Mouse (Mus musculus) retina, postnatal 1 day (tissue): ENCODE data around the gene Nyx.
A peak's percentile ranks its signal among the peaks of the same experiment; 100 is the strongest.
"Not testable (repeated sequence)": the region's sequence is repeated elsewhere in the genome, so short reads cannot be mapped to it uniquely, and the experiment has no call there.

Experiments used
- DNase-seq: peaks from one replicate; pipeline ENCODE4 v3.0.0-alpha.2; 2012

Nyx gene

GRCm38 (mm10) chrX:13465810-13466209 is at the start of gene Nyx:
Nyx (plus strand) TSS chrX:13466110.
- no peak for DNase-seq

DNA sequence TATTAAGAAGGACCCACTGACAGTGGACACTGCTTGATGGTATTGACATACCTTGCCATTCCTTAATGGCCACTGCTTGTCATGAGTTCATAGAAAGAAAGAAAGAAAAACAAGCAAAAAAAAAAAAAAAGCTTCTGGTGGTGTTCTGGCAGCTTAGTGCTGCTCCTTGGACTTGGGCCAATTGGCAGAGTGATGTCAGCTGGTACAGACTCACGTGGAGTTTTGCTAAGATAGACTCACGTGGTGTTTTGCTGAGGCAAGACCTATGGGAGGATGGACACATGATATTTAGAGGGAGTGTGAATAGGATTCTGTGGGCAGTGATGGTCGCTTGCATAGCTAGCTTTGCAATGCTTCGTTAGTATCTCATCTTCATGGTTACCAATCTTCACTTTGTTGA is 43.9 kb upstream of the Nyx start:
- DNase-seq: peak; percentile 2

DNA sequence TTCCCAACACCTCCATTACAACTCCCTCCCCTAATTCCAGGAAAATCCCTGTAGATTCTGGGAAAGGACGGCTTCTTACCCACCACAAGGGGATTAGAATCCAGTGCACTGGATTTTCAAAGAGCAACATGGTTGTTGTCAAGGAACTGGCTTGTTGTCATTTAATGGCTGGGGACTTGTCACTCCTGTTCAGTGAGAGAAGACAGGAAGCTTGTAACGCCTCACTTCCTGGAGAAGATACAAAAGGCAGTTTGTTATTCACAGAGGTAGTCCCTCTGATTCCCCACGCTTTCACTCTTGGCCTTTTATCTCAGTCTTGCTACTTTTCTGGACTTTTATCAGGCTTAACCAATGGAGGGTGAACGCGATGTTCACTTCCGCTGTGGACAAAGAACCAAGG is 34.5 kb upstream of the Nyx start:
- DNase-seq: no peak

- not testable (repeated sequence) for DNase-seq
Measured at GRCm38 (mm10) chrX:13436042-13436441, 29.9 kb upstream of the Nyx start.

- not testable (repeated sequence) for DNase-seq
Measured at GRCm38 (mm10) chrX:13456544-13456943, 9.4 kb upstream of the Nyx start.

DNA sequence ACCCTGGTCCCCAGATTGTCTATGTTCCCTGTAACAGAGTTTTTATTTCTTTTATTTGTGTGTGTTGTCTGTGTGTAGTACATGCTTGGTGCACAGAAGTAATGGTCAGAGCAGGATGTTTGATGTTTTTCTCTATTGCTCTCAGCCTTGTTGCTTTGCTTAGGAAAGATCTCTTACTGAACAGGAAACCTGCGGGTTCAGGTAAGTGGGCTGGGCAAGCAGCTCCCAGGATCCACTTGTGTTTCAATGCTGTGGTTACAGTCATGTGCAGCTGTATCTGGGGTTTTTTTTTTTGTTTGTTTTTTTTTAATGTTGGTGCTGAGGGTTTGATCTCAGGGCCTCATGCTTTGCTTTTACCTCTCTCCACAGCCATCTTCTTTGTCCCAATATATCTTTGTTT is 7.1 kb upstream of the Nyx start:
- DNase-seq: no peak

- DNase-seq: peak; percentile 89
Measured at GRCm38 (mm10) chrX:13461266-13462261, 4.3 kb upstream of the Nyx start.

DNA sequence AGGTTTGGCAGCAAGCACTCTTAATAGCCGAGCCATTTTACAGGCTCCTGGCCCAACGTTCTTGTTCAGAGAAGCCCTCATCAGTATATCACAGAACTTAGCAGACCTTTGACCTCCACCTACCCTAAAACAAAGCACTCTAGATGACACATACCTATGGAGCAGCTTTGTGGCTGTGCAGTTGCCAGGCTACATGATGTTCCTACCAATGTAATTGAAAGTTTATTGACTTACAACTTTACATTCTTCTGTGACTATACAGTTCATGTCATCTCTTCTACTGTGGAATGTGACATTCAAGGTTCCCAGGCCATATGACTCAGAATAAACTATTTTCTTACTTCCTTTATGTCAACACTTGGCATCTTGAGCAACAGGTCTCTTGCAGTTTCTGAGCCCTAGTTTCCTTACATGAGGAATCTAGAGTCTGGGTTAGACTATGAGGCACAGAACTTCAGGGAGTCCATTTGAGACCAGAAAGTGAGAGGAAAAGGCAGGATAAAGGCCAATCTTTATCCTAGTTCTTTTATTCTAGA is 2.9 kb upstream of the Nyx start:
- no peak for DNase-seq

GRCm38 (mm10) chrX:13466681-13467080 is 771 bp downstream of the Nyx start:
- no peak for DNase-seq

- no peak for DNase-seq
Measured at GRCm38 (mm10) chrX:13467121-13467571, 1.2 kb downstream of the Nyx start.

DNA sequence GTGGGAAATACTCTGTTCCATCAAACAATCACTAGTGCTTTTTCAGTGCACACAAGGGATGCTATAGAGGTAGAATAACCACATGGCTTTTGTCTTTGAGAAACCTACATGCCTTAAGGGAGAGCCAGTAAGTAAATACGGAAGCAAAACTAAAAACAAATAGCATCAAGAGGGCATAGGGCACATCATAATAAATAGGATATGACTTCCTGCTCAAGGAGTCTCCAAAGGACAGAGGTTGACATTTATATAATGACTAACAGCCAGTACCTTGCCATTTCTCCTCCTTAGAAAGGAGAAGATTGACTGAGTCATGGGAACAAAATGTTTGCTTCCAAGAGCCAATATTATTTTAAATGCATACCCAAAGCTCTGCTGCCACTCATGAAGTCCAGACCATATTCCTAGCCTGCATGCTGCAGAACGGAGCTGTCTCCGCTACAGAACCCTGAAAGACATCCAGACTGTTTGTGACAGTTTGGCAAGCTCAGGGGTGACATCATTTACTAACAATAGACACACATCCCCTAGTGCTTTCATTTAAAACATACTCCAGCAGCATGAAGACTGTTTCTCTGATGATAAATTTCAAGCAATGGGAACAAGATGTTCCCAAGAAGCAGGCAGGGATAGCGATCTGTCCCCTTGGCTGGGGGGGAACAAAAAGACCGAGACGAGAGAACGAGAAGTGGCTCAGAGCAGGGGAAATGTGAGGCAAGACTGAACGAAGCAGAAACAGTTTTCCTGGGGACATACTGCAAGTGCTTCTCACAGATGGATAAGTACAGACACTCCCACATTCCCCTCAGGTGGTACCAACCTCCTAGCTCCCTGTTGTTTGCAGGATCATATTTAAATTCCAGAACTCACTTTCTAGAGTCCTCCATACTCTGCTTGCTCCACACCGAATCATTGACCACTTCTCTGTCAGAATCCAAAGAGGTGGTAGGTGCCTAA is 3.5 kb downstream of the Nyx start:
- DNase-seq: no peak

DNA sequence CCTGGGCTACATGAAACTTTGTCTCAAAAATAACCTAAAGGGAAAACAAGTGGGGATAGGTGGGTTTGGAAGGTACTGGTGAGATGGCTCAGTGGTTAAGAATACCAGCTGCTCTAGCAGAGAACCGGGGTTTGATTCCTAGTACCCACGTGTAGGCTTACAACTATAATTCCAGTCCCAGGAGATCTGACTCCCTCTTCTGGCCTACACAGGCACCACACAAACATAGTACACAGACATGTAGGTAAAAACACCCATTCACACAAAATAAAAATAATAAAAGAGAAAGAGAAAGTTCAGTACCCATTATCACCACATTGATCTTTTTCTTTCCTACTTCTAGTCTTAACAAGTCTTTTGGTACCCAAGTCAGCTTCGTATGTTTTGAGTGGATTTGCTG is 6.0 kb downstream of the Nyx start:
- DNase-seq: no peak

GRCm38 (mm10) chrX:13472751-13473225 is 6.9 kb downstream of the Nyx start:
- no peak for DNase-seq

DNA sequence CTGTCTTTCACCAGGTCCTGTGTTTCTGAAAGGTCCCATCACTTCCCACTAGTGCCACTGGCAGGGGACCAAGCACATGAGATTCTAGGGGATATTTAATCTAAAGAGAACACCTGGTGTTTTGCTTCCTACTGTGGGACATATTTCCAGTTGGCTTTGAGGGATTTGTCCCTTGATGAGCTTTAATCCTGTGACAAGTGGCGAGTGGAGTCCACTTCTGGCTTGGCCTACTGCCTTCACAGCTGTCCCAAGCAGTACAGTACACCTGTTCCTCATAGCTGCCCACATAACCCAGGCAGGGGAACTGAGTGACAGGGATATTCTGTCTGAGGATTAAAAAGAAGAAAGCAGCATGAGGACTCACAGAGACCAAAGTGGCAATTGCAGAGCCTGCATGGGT is 9.5 kb downstream of the Nyx start:
- no peak for DNase-seq

DNA sequence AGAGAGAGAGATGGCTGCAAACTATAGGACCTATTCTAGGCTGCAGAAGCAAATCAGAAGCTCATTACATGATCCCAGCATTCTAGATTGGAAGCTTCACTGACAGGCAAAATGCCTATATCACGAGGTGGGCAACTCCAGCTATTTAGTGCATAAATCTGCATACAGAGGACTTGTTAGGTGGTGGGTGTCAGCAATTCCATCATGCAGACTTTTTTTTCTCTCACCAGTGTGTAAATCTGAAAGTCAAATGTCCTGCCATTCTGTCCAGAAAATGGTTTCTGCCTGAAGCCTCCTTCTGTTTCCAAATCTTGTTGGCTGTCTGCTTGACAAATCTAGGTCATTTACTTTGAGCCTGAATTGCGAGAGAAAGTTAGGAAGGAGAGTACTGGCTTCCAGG is 11.7 kb downstream of the Nyx start:
- DNase-seq: no peak

DNA sequence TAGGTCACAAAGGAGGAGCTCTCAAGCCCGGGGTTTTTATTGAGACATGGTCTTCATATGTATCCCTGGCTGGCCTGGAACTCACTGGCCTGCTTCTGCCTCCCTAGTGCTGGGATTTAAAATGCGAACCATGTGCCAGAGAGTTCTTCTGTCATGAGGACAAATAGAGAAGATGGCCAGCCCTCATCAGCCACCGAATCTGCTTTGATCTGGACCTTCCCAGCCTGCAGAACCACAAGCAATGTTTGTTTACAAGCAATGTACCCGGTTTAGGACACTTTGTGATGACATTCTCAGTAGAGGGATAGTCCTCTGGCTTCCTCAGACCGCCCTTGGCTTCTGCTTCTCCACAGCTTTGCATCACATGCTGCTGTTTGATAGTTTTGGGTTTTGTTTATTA is 12.4 kb downstream of the Nyx start:
- DNase-seq: no peak

DNA sequence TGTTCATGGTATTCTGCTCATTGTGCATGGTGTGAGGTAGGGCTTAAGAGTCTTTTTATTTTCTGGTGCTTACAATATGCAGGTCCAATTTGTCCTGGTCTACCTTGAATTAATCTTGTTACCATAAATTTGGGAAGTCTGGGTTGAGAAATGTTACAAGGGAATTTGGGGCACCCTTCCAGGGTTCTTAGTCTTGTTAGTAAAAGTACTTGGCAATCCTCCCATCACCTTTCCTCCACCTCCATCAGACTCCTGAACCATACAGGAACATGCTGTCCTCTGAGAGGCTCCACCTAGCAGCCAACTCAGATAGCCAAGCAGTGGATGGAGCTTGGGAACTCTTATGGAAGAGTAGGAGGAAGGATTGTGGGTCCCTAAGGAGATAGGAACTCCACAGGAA is 13.7 kb downstream of the Nyx start:
- DNase-seq: no peak

- no peak for DNase-seq
Measured at GRCm38 (mm10) chrX:13482576-13482975, 16.7 kb downstream of the Nyx start.

DNA sequence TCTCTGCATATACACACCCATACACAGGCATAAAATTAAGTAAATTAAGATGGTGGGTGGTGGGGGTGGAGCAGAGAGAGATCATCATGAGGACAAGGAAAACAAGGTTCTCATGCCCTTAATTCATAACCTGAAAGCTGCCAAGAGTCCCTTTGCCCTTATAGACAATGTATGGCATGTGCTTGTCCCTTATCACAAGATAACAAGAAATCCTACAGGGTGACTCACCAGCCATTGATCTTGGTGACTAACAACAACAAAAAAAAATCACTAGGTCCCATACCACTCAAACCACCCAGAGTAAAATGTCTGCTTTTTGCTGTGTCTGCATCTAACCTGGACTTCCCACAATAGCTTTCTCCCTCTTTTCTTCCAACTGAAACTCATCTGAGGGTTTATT is 18.5 kb downstream of the Nyx start:
- no peak for DNase-seq

- no peak for DNase-seq
Measured at GRCm38 (mm10) chrX:13489001-13489400, 23.1 kb downstream of the Nyx start.

- DNase-seq: no peak
Measured at GRCm38 (mm10) chrX:13489761-13490160, 23.9 kb downstream of the Nyx start.

GRCm38 (mm10) chrX:13490941-13491340 is 25.0 kb downstream of the Nyx start:
- DNase-seq: no peak

GRCm38 (mm10) chrX:13492922-13493321 is 27.0 kb downstream of the Nyx start:
- DNase-seq: no peak
